Mouse (Mus musculus) liver, embryonic 11.5 days (tissue): ENCODE data around the gene Sdk2. TPM values are rescaled to one million over a fixed set of nuclear protein-coding genes. Genes with fewer than 3 reads are reported as not detected.
A peak's percentile ranks its signal among the peaks of the same experiment; 100 is the strongest.

Source experiments
- ATAC-seq: fragments of 200-750 bp; cut with Nextera tagmentation; replicated peaks from 2 replicates; pipeline ENCODE4 v1.8.0; 2017; ENCODE audit warnings: moderate number of reproducible peaks, mild to moderate bottlenecking, moderate TSS enrichment, moderate library complexity; ENCODE audit not compliant: low FRiP score
- DNase-seq: peaks from one replicate; pipeline ENCODE4 v3.0.0-alpha.2; 2017; ENCODE audit warnings: low spot score
- H3K27ac ChIP-seq: fragments of 300-500 bp; sonication (generic); 2 replicates; pipeline ENCODE4 v1.5.1; 2014; ENCODE audit warnings: mild to moderate bottlenecking, low read depth, low read length, control low read depth
- H3K27me3 ChIP-seq: fragments of 300-500 bp; sonication (generic); replicated peaks from 2 replicates; pipeline ENCODE4 v1.6.1; 2014; ENCODE audit warnings: low read length, mixed read lengths; ENCODE audit not compliant: control insufficient read depth, insufficient read depth
- H3K36me3 ChIP-seq: fragments of 300-500 bp; sonication (generic); 2 replicates; pipeline ENCODE4 v1.6.1; 2014; ENCODE audit warnings: mild to moderate bottlenecking, low read length, moderate library complexity, mixed read lengths; ENCODE audit not compliant: control insufficient read depth, insufficient read depth
- H3K4me1 ChIP-seq: fragments of 300-500 bp; sonication (generic); replicated peaks from 2 replicates; pipeline ENCODE4 v1.6.1; 2014; ENCODE audit warnings: low read length, mixed read lengths; ENCODE audit not compliant: control insufficient read depth, insufficient read depth
- H3K4me2 ChIP-seq: fragments of 300-500 bp; sonication (generic); 2 replicates; pipeline ENCODE4 v1.6.1; 2014; ENCODE audit warnings: mild to moderate bottlenecking, control low read depth, moderate library complexity
- H3K4me3 ChIP-seq: fragments of 300-500 bp; sonication (generic); 2 replicates; pipeline ENCODE4 v1.5.1; 2014; ENCODE audit warnings: low read depth, low read length, control low read depth
- H3K9ac ChIP-seq: fragments of 300-500 bp; sonication (generic); 2 replicates; pipeline ENCODE4 v1.6.1; 2014; ENCODE audit warnings: low read depth, low read length, control low read depth
- H3K9me3 ChIP-seq: fragments of 300-500 bp; sonication (generic); 2 replicates; pipeline ENCODE4 v1.6.1; 2016; ENCODE audit warnings: low read length, inconsistent platforms, mixed read lengths; ENCODE audit not compliant: control insufficient read depth
- WGBS: fragments of 180-500 bp; shearing (Covaris S2); extraction: QIAGEN DNeasy Blood & Tissue Kit; methylation state at CpG from one replicate; pipeline ENCODE4 v1.1.7; 2014; 5-methylcytosine and 5-hydroxymethylcytosine counted together
- polyA plus RNA-seq: library from polyadenylated mRNA; unstranded; fragments of >200 nt; fragmentation: Nextera tagmentation; extraction: Ambion mirVana; gene quantifications from 2 replicates; pipeline ENCODE4 v1.2.1, GENCODE M21; 2014

Sdk2 gene
- polyA plus RNA-seq, 1 experiment from 2014 or later, result 1.9 TPM

DNA sequence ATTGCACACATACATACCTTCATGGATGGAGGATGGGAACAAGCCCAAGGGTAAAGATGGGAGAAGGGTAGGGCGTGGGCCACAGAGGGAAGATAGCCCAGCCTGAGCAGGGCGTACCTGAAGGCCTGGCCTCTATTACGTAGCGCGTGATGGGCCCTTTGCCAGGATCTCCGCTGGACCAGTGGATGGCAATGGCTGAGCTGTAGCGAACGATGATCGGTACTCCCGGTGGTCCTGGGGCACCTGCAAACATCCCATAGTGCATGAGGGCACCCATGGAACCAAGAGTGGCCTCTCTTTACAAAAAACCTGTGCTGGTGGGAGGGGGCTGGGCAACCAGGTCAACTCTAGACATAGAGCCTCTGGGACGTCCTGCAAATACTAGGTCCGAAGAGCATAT, 266.8 kb downstream of the Sdk2 start:
- H3K36me3 ChIP-seq, result no peaks in the 10 kb centered on the region
- no peak overlapping the region for H3K4me3 ChIP-seq
- no peak overlapping the region for H3K4me2 ChIP-seq
- H3K27ac ChIP-seq, result no peak overlapping the region
- H3K9me3 ChIP-seq, result no peaks in the 10 kb centered on the region
- peaks cover 27% of the 10 kb centered on the region for H3K27me3 ChIP-seq
- H3K9ac ChIP-seq, result no peak overlapping the region
- H3K4me1 ChIP-seq, result peaks cover 56% of the 10 kb centered on the region
- WGBS, result 90% methylated on average over 12 of the region's 12 CpGs
- ATAC-seq (no peak), DNase-seq (no peak)

- Histone ChIP-seq H3K9me3 (no peaks in the 10 kb centered on the region), H3K4me1 (peaks cover 56% of the 10 kb centered on the region), H3K27ac (0 out of 2 replicates have a peak overlapping the region, but pooled peaks have one; percentile 28), H3K27me3 (peaks cover 27% of the 10 kb centered on the region), H3K36me3 (no peaks in the 10 kb centered on the region), H3K4me3 (no peak overlapping the region), H3K9ac (no peak overlapping the region), H3K4me2 (peak overlapping the region; percentile 48)
- peak; percentile 89 for ATAC-seq
- no peak for DNase-seq
- WGBS, result 21% methylated on average over 14 of the region's 14 CpGs
These were observed 267.8 kb downstream of the Sdk2 start for GRCm38 (mm10) chr11:113799041-113799447.

DNA sequence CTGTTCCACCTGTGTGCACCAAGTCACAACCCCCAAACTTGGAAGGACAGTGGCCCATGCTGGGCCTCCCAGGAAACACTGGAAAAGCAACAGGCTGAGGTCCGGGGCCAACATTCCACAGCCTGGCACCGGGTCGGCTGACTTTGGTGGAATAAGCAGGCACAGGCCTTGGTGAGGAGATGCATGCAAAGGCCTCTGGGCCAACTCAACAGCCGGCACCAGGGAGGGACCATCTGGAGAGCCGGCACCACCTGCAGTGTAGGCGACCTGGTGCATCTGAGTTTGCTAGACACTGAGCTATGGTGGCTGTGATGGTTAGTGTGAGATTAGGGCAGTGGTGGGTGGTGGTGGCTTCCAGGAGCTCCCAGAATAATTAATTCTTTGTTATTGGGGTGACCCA, 268.8 kb downstream of the Sdk2 start:
- Histone ChIP-seq H3K4me2 (no peak overlapping the region), H3K4me3 (no peak overlapping the region), H3K9ac (peak overlapping the region; percentile 39; the same call in 1 of the 2 replicates), H3K27me3 (peaks cover 23% of the 10 kb centered on the region), H3K36me3 (no peaks in the 10 kb centered on the region), H3K27ac (no peak overlapping the region), H3K4me1 (peaks cover 49% of the 10 kb centered on the region), H3K9me3 (no peaks in the 10 kb centered on the region)
- ATAC-seq (peak; percentile 37; the same call in 1 of the 2 replicates), DNase-seq (no peak)
- WGBS, result 70% methylated on average over 6 of the region's 6 CpGs

DNA sequence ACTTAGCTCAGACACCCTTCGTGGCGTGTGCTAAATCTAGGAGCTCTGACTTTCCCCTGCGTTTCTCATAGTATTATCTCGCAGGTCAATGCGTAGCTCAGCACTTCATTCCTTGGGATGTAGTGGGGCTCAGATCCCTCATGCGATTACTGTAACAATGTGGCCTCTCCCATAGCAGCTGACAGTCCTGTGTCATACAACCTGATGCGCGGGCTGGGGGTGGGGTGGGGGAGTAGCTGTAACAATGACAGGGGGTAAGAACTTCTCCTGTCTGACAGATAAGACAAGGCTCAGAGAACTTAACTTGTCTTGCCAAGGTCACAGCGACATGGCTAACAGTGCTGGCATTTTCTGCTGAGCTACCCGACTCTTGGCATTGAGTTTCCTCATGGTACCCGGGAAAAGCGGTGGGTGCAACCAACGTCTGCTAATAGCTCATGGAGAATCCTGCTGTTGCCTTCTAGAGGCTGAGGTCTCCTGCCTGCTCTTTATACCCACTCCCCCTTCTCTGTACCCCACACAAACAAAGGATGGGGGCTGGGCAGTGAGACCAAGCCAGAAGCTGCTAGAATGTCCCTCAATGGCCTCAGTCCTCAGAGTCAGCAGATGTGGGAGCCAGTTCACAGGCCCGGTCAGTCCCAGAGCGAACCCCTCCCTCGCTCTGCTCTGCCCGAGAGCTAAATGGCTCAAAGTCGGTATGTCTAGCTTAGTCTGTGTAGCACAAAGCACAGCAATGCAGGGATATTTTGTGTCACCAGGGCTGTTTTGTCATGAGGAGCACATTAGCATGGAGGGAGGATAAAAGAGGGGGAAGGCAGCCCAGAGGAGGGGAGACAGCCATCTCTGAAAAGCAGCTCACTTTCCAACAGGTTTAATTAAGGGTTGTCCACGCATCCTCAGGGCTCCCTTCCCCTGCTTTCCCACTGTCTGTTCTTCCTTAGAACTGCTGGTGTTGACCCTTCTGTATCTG, 269.5 kb downstream of the Sdk2 start:
- peaks cover 45% of the 10 kb centered on the region for H3K4me1 ChIP-seq

DNA sequence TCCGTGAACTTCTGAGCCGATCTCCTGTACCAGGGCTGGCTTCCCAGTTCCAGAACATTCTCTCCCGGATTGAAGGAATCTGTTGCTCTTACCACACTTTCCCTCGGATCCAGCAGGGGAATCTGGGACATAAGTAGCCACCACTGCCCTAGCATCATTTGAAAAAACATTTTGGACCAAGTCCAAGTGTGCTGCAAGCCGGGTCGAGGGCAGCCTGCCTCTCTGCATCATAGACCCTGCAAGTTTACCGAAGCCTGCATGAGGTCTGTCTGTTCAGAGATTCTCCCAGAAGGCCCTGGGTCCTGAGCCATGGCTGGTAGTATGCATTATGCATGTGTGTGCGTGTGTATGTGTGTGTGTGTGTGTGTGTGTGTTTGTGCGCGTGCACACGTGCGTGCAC, 271.0 kb downstream of the Sdk2 start:
- H3K27ac ChIP-seq, result no peak overlapping the region
- no peak overlapping the region for H3K4me2 ChIP-seq
- H3K4me3 ChIP-seq, result no peak overlapping the region
- H3K9ac ChIP-seq, result no peak overlapping the region
- 85% methylated on average over 12 of the region's 12 CpGs for WGBS
- no peak for ATAC-seq
- H3K27me3 ChIP-seq, result peaks cover 5% of the 10 kb centered on the region
- H3K9me3 ChIP-seq, result no peaks in the 10 kb centered on the region
- H3K4me1 ChIP-seq, result peaks cover 35% of the 10 kb centered on the region
- H3K36me3 ChIP-seq, result no peaks in the 10 kb centered on the region
- peak; percentile 29 for DNase-seq

More for the DNA sequence above, 269.5 kb downstream of the Sdk2 start:
- Histone ChIP-seq H3K9ac (peak overlapping the region; percentile 39), H3K4me2 (no peak overlapping the region), H3K4me3 (no peak overlapping the region), H3K27me3 (peaks cover 16% of the 10 kb centered on the region), H3K27ac (no peak overlapping the region), H3K36me3 (no peaks in the 10 kb centered on the region), H3K9me3 (no peaks in the 10 kb centered on the region)
- 64% methylated on average over 19 of the region's 19 CpGs for WGBS
- ATAC-seq (no peak), DNase-seq (no peak)

- Histone ChIP-seq H3K4me3 (no peak overlapping the region), H3K27ac (no peak overlapping the region), H3K9ac (no peak overlapping the region), H3K36me3 (no peaks in the 10 kb centered on the region), H3K4me2 (no peak overlapping the region), H3K27me3 (no peaks in the 10 kb centered on the region; the same call in 1 of the 2 replicates), H3K9me3 (no peaks in the 10 kb centered on the region), H3K4me1 (peaks cover 17% of the 10 kb centered on the region)
- ATAC-seq (no peak; the same call in 1 of the 2 replicates), DNase-seq (no peak)
- 63% methylated on average over 16 of the region's 16 CpGs for WGBS
These were observed 275.3 kb downstream of the Sdk2 start for GRCm38 (mm10) chr11:113791357-113792215.

DNA sequence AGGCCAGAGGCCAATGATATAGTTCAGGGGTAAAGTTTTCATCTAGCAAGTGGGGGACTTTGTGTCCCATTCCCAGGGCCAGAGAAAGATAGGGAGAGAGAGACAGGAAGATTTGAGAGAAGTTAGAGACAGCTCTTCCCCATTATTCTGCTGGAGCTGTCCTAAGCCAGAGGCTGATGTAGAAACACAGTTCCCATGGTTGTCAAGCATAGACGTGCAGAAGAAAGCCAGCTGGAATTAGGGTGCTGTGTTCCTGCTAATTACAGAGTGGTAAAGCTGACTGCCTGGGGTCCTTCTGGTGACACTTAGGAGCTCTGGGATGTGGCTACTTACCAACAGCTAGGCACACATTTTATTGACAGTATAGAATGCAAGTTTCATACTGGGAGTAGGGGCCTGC, 277.7 kb downstream of the Sdk2 start:
- H3K27me3 ChIP-seq, result no peaks in the 10 kb centered on the region; the same call in 1 of the 2 replicates
- peak overlapping the region; percentile 2; the same call in 1 of the 2 replicates for H3K27ac ChIP-seq
- no peaks in the 10 kb centered on the region for H3K36me3 ChIP-seq
- H3K4me1 ChIP-seq, result peaks cover 39% of the 10 kb centered on the region
- no peak overlapping the region for H3K4me3 ChIP-seq
- WGBS, result 50% methylated on average over 1 of the region's 1 CpGs
- ATAC-seq (no peak), DNase-seq (no peak)
- no peak overlapping the region for H3K4me2 ChIP-seq
- H3K9me3 ChIP-seq, result no peaks in the 10 kb centered on the region
- H3K9ac ChIP-seq, result no peak overlapping the region

GRCm38 (mm10) chr11:113788183-113788789, 278.6 kb downstream of the Sdk2 start:
- Histone ChIP-seq H3K4me2 (0 out of 2 replicates have a peak overlapping the region, but pooled peaks have one; percentile 18), H3K27me3 (no peaks in the 10 kb centered on the region; the same call in 1 of the 2 replicates), H3K9me3 (no peaks in the 10 kb centered on the region), H3K36me3 (no peaks in the 10 kb centered on the region), H3K9ac (no peak overlapping the region), H3K27ac (0 out of 2 replicates have a peak overlapping the region, but pooled peaks have one; percentile 2), H3K4me1 (peaks cover 39% of the 10 kb centered on the region), H3K4me3 (no peak overlapping the region)
- ATAC-seq, result peak; percentile 75
- WGBS, result 56% methylated on average over 2 of the region's 2 CpGs
- DNase-seq, result no peak
